Mouse (Mus musculus) stomach, embryonic 14.5 days (tissue): ENCODE results near the gene Rangap1. TPM values are rescaled to one million over a fixed set of nuclear protein-coding genes. Genes with fewer than 3 reads are reported as not detected.
A peak's percentile ranks its signal among the peaks of the same experiment; 100 is the strongest.

Experiments
- ATAC-seq: fragments of 200-750 bp; cut with Nextera tagmentation; 2 replicates; pipeline ENCODE4 v1.8.0; 2017; ENCODE audit warnings: low read depth, moderate TSS enrichment; ENCODE audit not compliant: insufficient number of reproducible peaks, insufficient read depth, low FRiP score
- H3K27ac ChIP-seq: fragments of 300-500 bp; sonication (generic); 2 replicates; pipeline ENCODE4 v1.5.1; 2014; ENCODE audit warnings: mild to moderate bottlenecking, low read length, moderate library complexity, mixed read lengths
- H3K27me3 ChIP-seq: fragments of 300-500 bp; sonication (generic); 2 replicates; pipeline ENCODE4 v1.6.1; 2014; ENCODE audit warnings: low read length, control low read depth, mixed read lengths; ENCODE audit not compliant: control insufficient read depth, insufficient read depth
- H3K36me3 ChIP-seq: fragments of 300-500 bp; sonication (generic); 2 replicates; pipeline ENCODE4 v1.6.1; 2014; ENCODE audit warnings: mild to moderate bottlenecking, control low read depth, low read length, moderate library complexity, mixed read lengths; ENCODE audit not compliant: control insufficient read depth, insufficient read depth
- H3K4me1 ChIP-seq: fragments of 300-500 bp; sonication (generic); 2 replicates; pipeline ENCODE4 v1.6.1; 2014; ENCODE audit warnings: low read length, control low read depth, mixed read lengths; ENCODE audit not compliant: control insufficient read depth, insufficient read depth
- H3K4me2 ChIP-seq: fragments of 300-500 bp; sonication (generic); replicated peaks from 2 replicates; pipeline ENCODE4 v1.6.1; 2014; ENCODE audit warnings: low read depth, low read length, control low read depth
- H3K4me3 ChIP-seq: fragments of 300-500 bp; sonication (generic); 2 replicates; pipeline ENCODE4 v1.5.1; 2014; ENCODE audit warnings: low read depth, low read length, control low read depth
- H3K9ac ChIP-seq: fragments of 300-500 bp; sonication (generic); replicated peaks from 2 replicates; pipeline ENCODE4 v1.6.1; 2014; ENCODE audit warnings: low read depth, mild to moderate bottlenecking, control low read depth, low read length, moderate library complexity, mixed read lengths
- H3K9me3 ChIP-seq: fragments of 300-500 bp; sonication (generic); 2 replicates; pipeline ENCODE4 v1.6.1; 2016; ENCODE audit warnings: low read depth, low read length, control low read depth; ENCODE audit not compliant: control insufficient read depth
- WGBS: fragments of 180-500 bp; shearing (Covaris S2); extraction: QIAGEN DNeasy Blood & Tissue Kit; methylation state at CpG from one replicate; pipeline ENCODE4 v1.1.7; 2014; 5-methylcytosine and 5-hydroxymethylcytosine counted together
- polyA plus RNA-seq: library from polyadenylated mRNA; unstranded; fragments of >200 nt; fragmentation: Nextera tagmentation; extraction: Ambion mirVana; gene quantifications from 2 replicates; pipeline ENCODE4 v1.2.1, GENCODE M21; 2014

The Rangap1 gene
- polyA plus RNA-seq: 90.9 and 92.7 TPM in 2 replicates

DNA sequence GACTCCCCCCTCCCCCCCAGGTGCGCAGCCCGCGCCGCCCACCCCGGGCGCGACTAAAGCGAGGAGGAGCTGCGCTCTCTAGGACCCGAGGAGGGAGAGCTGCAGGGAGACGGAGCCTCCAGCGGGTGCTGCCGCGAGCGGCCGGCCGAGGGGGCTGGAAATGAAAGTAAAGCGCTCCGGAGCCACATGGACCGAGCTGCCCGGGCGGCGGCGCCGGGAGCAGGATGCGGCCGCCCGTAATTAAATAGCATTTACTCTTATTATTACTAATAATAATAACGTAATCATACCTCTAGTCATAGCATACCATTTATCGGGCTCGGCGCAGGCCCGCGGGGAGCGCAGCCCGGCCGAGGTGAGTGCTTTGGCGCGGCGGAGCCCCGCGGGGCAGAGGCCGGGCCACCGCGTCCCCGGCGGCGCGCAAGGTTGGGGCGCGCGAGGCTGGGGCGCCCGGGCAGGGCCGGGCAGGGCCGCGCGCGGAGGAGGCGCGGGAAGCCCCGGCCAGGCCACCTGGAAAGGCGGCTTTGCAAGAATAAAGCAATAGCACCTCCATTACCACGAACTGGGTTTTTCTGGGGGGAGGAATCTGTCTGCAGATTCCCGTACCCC is at the start of gene Rangap1, which contains the start of gene Zc3h7b:
Gene Rangap1, minus strand, starts transcription at position 539 of the 609 bp plus-strand sequence.
Gene Zc3h7b, plus strand, starts transcription at position 66 of the 609 bp plus-strand sequence.
- WGBS: under 1% methylated on average over 65 of the region's 65 CpGs
- peak within 1 kb of the TSS; percentile 91 for H3K27ac ChIP-seq
- peak; percentile 79 for ATAC-seq

DNA sequence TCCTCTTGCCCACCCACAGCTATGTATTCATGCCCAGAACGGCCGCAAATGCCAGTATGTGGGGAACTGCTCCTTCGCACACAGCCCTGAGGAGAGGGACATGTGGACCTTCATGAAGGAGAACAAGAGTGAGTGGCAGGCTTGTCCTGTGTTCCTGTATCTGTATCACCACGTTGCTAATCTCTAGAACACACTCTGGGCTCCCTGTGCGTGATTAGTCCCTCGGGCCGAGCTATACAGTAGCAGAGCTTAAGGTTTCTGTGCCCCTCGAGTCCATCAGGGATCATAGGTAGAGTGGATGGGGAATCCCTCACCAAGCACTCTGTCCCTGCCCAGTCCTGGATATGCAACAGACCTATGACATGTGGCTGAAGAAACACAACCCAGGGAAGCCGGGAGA is 47.1 kb upstream of the Rangap1 start:
- 94% methylated on average over 9 of the region's 9 CpGs for WGBS
- Histone ChIP-seq H3K36me3 (peaks cover 33% of the 10 kb centered on the region), H3K9ac (no peak overlapping the region)

More for the DNA sequence above, at the start of gene Rangap1, which contains the start of gene Zc3h7b:
- H3K4me2 ChIP-seq: peak within 1 kb of the TSS; percentile 77
- H3K36me3 ChIP-seq: no peaks in the 10 kb centered on the region
- H3K4me3 ChIP-seq: peak within 1 kb of the TSS; percentile 90
- H3K9me3 ChIP-seq: no peaks in the 10 kb centered on the region
- peak within 1 kb of the TSS; percentile 95 for H3K9ac ChIP-seq
- no peaks in the 10 kb centered on the region for H3K27me3 ChIP-seq
- H3K4me1 ChIP-seq: peaks cover 11% of the 10 kb centered on the region; the same call in 1 of the 2 replicates

GRCm38 (mm10) chr15:81787525-81787924 is 42.2 kb upstream of the Rangap1 start:
- no peak overlapping the region for H3K4me3 ChIP-seq
- no peak overlapping the region for H3K9ac ChIP-seq
- H3K36me3 ChIP-seq: peaks cover 57% of the 10 kb centered on the region
- H3K27me3 ChIP-seq: no peaks in the 10 kb centered on the region
- no peak overlapping the region for H3K27ac ChIP-seq
- 93% methylated on average over 13 of the region's 13 CpGs for WGBS
- no peaks in the 10 kb centered on the region for H3K4me1 ChIP-seq
- no peak for ATAC-seq
- H3K9me3 ChIP-seq: no peaks in the 10 kb centered on the region; the same call in 1 of the 2 replicates
- no peak overlapping the region for H3K4me2 ChIP-seq

More for the DNA sequence above, 47.1 kb upstream of the Rangap1 start:
- no peaks in the 10 kb centered on the region for H3K4me1 ChIP-seq
- H3K4me3 ChIP-seq: no peak overlapping the region
- H3K4me2 ChIP-seq: no peak overlapping the region
- no peaks in the 10 kb centered on the region for H3K27me3 ChIP-seq
- H3K27ac ChIP-seq: no peak overlapping the region
- no peaks in the 10 kb centered on the region for H3K9me3 ChIP-seq
- ATAC-seq: no peak

DNA sequence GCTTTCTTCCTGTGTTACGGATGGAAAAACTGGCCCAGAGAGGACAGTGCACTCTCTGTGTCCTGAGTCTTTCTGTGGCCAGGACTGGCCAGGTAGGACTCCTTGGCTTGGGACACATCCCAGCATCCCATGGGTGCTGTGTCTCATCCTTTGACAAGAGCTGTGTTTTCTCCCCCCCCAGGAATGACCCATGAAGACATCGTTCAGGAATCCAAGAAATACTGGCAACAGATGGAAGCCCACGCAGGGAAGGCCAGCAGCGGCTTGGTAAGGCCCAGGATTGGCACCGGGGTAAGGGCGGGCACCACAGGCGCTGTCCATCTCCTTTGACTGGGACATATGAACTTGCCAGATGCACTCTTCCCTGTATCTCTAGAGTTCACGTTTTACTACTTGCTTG is 40.4 kb upstream of the Rangap1 start:
- H3K9me3 ChIP-seq: no peaks in the 10 kb centered on the region; the same call in 1 of the 2 replicates
- peaks cover 61% of the 10 kb centered on the region for H3K36me3 ChIP-seq
- ATAC-seq: no peak
- H3K27me3 ChIP-seq: no peaks in the 10 kb centered on the region
- no peak overlapping the region for H3K27ac ChIP-seq
- H3K4me2 ChIP-seq: no peak overlapping the region
- 93% methylated on average over 8 of the region's 8 CpGs for WGBS
- H3K4me1 ChIP-seq: no peaks in the 10 kb centered on the region
- H3K4me3 ChIP-seq: no peak overlapping the region
- no peak overlapping the region for H3K9ac ChIP-seq

- no peak overlapping the region for H3K4me2 ChIP-seq
- H3K27me3 ChIP-seq: no peaks in the 10 kb centered on the region
- no peaks in the 10 kb centered on the region; the same call in 1 of the 2 replicates for H3K9me3 ChIP-seq
- H3K4me3 ChIP-seq: no peak overlapping the region
- no peak for ATAC-seq
- H3K9ac ChIP-seq: no peak overlapping the region
- 67% methylated on average over 5 of the region's 5 CpGs for WGBS
- H3K36me3 ChIP-seq: peaks cover 70% of the 10 kb centered on the region
- no peak overlapping the region for H3K27ac ChIP-seq
- H3K4me1 ChIP-seq: no peaks in the 10 kb centered on the region
Measured at GRCm38 (mm10) chr15:81784762-81785161, 39.4 kb upstream of the Rangap1 start.

DNA sequence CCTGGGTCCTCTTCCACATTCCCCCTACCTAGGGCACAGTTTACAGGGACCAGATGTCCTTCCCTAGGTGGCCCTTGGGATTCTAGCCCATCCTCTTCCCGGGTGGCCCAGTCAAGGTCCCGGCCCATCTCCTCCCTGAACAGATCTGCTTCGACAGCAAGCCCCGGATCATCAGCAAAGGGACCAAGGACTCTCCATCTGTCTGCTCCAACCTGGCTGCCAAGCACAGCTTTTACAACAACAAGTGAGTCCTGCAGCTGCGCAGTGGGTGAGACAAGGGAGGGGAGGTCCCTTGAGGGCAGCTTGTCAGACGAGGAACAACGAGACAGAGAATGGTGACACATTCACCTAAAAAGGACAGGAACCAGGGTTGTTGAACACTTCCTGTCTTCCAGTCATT is 36.5 kb upstream of the Rangap1 start:
- Histone ChIP-seq H3K9ac (no peak overlapping the region), H3K4me2 (no peak overlapping the region), H3K4me3 (no peak overlapping the region), H3K4me1 (no peaks in the 10 kb centered on the region), H3K9me3 (no peaks in the 10 kb centered on the region; the same call in 1 of the 2 replicates), H3K27me3 (no peaks in the 10 kb centered on the region), H3K27ac (no peak overlapping the region), H3K36me3 (peaks cover 86% of the 10 kb centered on the region)
- 88% methylated on average over 7 of the region's 7 CpGs for WGBS
- ATAC-seq: no peak

DNA sequence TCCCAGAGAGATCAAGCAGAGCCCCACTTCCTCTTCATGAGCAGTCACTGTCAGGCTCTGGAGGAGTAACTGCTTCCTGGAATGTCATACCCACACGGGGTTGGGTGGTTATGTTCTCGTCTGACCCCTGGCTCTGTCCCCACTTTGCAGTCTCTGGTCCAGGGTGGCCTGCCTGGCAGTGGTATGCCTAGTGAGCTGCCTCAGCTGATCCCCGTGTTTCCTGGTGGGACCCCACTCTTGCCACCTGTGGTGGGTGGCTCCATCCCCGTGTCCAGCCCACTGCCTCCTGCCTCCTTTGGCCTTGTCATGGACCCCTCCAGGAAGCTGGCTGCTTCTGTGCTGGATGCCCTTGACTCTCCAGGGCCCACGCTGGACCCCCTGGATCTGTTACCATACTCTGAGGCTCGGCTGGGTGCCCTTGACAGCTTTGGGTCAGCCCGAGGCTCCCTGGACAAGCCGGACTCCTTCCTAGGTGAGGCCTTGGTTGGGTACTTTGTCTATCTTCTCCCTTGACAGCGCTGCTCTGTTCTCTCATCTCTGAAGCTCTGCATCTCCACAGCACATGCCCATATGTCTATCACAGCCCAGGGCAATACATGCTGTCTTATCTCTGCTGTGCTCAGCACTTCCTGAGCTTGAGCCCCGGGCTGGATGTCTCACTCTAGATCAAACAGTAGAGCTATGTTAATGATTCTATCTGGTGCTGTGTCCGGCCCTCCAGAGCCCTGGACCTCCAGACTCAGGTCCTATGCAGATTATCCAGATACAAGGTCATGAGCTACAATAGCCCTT is 31.5 kb upstream of the Rangap1 start:
- Histone ChIP-seq H3K4me3 (no peak overlapping the region), H3K27ac (no peak overlapping the region), H3K27me3 (no peaks in the 10 kb centered on the region), H3K9ac (no peak overlapping the region), H3K4me2 (no peak overlapping the region), H3K36me3 (peaks cover 83% of the 10 kb centered on the region), H3K4me1 (no peaks in the 10 kb centered on the region), H3K9me3 (no peaks in the 10 kb centered on the region)
- no peak for ATAC-seq
- WGBS: 85% methylated on average over 11 of the region's 11 CpGs

- H3K27ac ChIP-seq: no peak overlapping the region
- no peaks in the 10 kb centered on the region for H3K9me3 ChIP-seq
- WGBS: 90% methylated on average over 15 of the region's 15 CpGs
- H3K9ac ChIP-seq: no peak overlapping the region
- no peak for ATAC-seq
- H3K4me1 ChIP-seq: no peaks in the 10 kb centered on the region
- no peaks in the 10 kb centered on the region for H3K27me3 ChIP-seq
- peaks cover 74% of the 10 kb centered on the region for H3K36me3 ChIP-seq
- no peak overlapping the region for H3K4me3 ChIP-seq
- H3K4me2 ChIP-seq: no peak overlapping the region
Measured at GRCm38 (mm10) chr15:81774505-81775171, 29.3 kb upstream of the Rangap1 start.
